Mouse (Mus musculus) stomach, postnatal 0 days (tissue): ENCODE data around the gene Mcoln2.

ENCODE experiments used
- CTCF ChIP-seq: IDR thresholded peaks from 2 replicates; pipeline ENCODE4 v1.5.1; 2016; ENCODE audit warnings: antibody characterized with exemption, low read depth, mild to moderate bottlenecking, moderate library complexity
- EP300 ChIP-seq: optimal IDR thresholded peaks from 2 replicates; pipeline ENCODE3; 2016; ENCODE audit warnings: antibody characterized with exemption

DNA sequence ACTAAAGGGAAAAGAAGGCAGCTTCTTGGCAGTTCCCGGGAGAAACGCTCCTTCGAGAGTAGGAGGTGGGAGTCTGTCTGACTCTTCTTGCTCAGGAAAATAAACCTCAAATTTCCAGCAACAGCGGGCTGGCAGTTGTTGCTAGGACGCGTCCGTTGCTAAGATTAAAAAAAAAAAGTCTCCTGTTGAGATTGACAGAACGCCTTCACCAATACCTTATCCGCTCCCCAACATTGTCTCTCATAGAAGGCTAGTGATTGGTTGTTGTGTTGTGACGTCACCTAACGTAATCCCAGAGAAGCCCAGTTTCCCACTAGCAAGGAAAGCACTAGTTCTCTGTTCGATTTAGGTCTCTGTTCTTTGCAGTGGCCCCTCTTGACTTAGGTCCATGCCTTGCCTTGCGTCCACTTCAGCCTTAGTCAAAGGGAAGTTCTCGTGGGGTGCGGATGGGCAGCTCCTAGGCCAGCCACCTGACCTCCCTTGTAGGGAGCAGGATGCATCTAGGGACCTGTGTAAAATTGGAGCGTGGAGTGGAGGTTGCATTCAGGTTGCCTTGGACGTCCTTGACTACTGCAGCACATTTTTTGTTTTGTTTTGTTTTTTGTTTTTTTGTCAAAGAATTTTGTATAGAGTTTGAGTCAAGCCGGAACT, 41.6 kb upstream of the Mcoln2 start, which contains the start of gene Wdr63:
- TF ChIP-seq CTCF (no peak), EP300 (no peak)
